Mouse (Mus musculus) cortical plate, adult 2 months (tissue): ENCODE measurements around the gene Tmem230. TPM values are rescaled to one million over a fixed set of nuclear protein-coding genes. Genes with fewer than 3 reads are reported as not detected.
"Not testable (repeated sequence)": the region's sequence is repeated elsewhere in the genome, so short reads cannot be mapped to it uniquely, and the experiment has no call there.

ENCODE experiments used
- H3K27ac ChIP-seq: fragments of 200-500 bp; 2 replicates; pipeline ENCODE4 v1.5.1; 2012; ENCODE audit warnings: low read length, control low read depth, inconsistent platforms; ENCODE audit not compliant: insufficient read depth
- H3K4me1 ChIP-seq: fragments of 200-500 bp; 2 replicates; pipeline ENCODE4 v1.6.1; 2011; ENCODE audit warnings: low read length; ENCODE audit not compliant: control insufficient read depth, insufficient read depth
- H3K4me3 ChIP-seq: fragments of 200-500 bp; 2 replicates; pipeline ENCODE4 v1.5.1; 2011; ENCODE audit warnings: mild to moderate bottlenecking, low read length, control low read depth; ENCODE audit not compliant: insufficient read depth
- CTCF ChIP-seq: fragments of 200-500 bp; IDR thresholded peaks from 2 replicates; pipeline ENCODE4 v1.5.1; 2011; ENCODE audit warnings: mild to moderate bottlenecking, control low read depth, low read length; ENCODE audit not compliant: insufficient read depth; ENCODE audit errors: extremely low read depth
- POLR2A ChIP-seq: fragments of 200-500 bp; IDR thresholded peaks from 2 replicates; pipeline ENCODE4 v1.6.1; 2011; ENCODE audit warnings: mild to moderate bottlenecking, low read length, control low read depth; ENCODE audit not compliant: insufficient read depth; ENCODE audit errors: extremely low read depth
- polyA plus RNA-seq: library from polyadenylated mRNA; depleted of rRNA; stranded (reverse); fragments of >200 nt; gene quantifications from 2 replicates; pipeline ENCODE4 v1.2.3, GENCODE M21; 2012

The Tmem230 gene
- polyA plus RNA-seq, 1 experiment = 58.8 TPM

DNA sequence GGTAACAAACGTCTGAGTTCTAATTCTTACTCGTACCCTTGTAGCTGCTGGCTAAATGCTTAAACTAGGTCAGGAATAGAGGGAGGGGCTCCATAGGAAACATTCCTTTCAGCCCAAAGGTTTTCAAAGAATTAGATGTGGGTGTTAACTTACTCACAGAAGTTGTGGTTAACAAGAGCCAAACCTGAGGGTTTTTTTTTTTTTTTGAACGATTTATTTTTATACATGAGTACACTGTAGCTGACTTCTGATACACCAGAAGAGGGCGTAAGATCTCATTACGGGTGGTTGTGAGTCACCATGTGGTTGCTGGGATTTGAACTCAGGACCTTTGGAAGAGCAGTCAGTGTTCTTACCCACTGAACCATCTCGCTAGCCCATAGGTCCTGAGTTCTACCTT is 14.6 kb upstream of the Tmem230 start:
- TF ChIP-seq POLR2A (no peak), CTCF (no peak)
- peaks cover 4% of the 10 kb centered on the region for H3K4me1 ChIP-seq
- no peak overlapping the region for H3K27ac ChIP-seq
- no peak overlapping the region for H3K4me3 ChIP-seq

DNA sequence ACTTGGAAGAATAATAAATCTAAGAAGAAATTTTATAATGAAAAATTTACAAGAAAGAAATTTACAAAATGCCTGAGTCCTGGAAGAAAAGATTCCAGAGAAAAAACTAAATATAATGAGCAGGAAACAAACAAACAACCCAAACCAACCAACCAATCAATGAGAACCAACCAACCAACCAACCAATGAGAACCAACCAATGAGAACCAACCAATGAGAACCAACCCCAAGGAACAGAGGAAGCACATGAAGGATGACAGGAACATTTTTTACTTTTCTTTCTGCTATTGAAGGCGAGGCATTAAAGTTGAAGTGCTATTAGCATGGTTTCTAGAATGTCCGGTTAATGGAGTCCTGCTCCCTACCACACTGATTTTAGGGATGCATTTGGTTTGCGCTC is 13.0 kb upstream of the Tmem230 start:
- no peak for TF ChIP-seq CTCF
- no peak for TF ChIP-seq POLR2A
- Histone ChIP-seq H3K4me3 (no peak overlapping the region), H3K4me1 (peaks cover 2% of the 10 kb centered on the region; the same call in 1 of the 2 replicates), H3K27ac (no peak overlapping the region)

DNA sequence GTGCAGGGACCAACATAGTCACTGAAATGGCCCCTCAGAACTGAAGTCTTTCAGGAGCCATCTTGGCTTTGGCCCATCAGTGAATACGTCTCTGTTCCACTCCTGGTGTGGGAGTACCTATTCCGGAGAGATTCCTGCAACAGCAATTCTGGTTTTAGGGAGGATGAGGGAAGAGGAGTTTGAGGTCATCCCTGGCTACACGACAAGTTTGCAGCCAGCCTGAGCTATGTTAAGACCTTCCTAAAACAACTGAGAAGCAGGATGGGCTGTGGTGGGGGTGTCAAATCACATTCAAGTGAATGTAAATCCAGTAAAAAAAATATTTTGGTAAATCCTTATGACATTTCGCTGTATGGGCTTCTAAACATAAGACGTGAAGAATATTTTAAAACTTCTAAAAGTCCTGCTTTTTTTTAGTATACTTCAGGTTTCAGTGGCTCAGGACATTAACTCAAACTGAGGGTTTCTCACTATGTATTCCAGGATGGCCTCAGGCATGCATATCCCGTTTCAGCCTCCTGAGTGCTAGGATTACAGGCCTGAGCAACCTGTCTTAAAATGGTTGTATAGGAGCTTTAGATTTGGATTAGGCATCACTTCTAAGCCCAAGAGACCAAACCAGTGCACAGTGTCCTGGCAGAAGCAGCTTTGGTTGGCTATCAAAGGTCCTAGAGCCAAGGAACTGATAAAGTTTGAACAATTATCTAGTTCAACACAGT is 9.9 kb upstream of the Tmem230 start:
- TF ChIP-seq CTCF = no peak
- TF ChIP-seq POLR2A = no peak
- Histone ChIP-seq H3K27ac (no peak overlapping the region), H3K4me1 (no peaks in the 10 kb centered on the region), H3K4me3 (no peak overlapping the region)

DNA sequence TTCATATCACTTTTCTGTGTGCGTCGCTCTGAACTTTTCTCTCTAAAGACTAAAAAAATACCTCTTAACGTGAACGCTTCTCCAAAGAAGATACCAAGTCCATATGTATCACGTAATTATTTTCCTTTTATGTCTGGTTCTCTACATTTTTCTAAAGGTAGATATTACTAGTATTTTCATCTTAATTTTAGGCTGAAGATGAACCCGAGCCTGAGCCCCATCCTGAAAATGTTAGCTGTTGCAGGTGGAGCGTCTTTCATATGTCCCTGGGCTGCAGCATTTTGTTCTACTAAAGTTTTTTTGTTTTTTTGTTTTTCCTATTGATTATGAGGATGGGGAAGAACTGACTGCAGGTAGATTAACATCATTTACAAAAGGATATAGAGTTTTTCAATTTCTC is 6.0 kb upstream of the Tmem230 start:
- no peak for TF ChIP-seq POLR2A
- no peak for TF ChIP-seq CTCF
- Histone ChIP-seq H3K4me3 (peak overlapping the region; percentile 66), H3K27ac (no peak overlapping the region), H3K4me1 (no peaks in the 10 kb centered on the region; the same call in 1 of the 2 replicates)

DNA sequence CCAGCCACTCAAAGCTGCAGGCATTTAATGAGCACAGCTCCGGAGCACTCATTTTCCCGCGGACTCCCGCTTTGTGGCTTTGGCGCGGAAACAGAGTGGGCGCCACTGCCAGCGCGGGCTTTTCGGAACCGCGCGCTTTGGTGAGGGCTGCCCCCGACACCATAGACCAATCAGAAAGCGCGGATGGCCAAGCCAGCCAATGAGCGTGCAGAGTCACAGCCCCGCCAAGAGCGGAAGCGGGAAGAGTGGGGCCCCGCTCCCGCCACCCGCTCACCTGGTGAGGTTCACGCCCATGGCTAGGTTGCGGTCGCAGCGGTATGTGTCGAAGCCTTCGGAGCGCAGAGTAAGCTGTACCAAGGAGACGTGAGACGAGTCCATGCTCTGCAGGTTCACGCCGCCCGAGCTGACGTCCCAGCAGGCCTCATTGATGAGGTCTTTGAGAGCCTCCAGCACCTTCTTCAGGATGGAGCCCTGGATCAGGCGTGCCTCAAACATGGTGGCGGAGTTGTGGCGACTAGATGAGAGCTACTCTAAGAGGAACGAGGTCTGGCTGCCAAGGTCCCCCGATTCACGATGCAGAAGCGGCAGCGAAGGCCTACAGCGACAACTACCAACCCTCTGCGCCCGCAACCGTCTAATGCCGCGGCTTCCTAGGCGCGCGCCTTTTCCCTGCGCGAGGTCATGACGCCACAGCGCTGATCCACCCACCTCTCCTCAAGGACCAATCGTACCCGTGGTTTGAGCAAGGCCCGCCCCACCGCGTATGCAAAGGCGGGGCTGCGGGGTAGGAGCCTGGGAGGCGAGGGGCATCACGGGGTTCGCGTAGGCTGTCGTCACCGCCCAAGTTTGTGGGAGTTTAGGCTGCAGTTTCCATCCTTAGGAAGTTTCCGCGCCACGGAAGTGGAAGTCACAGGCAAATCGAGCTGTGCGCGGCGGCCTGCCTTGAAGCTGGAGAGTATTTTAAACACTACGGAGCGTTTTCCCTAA is 5.2 kb upstream of the Tmem230 start, which contains the start of gene Pcna:
Gene Pcna (minus strand): TSS at position 773 of the 987 bp plus-strand sequence.
- H3K4me1 ChIP-seq = no peaks in the 10 kb centered on the region; the same call in 1 of the 2 replicates
- H3K27ac ChIP-seq = no peak within 1 kb of the TSS
- peak within 1 kb of the TSS; percentile 66 for H3K4me3 ChIP-seq
- TF ChIP-seq POLR2A (peak; percentile 89), CTCF (no peak)

DNA sequence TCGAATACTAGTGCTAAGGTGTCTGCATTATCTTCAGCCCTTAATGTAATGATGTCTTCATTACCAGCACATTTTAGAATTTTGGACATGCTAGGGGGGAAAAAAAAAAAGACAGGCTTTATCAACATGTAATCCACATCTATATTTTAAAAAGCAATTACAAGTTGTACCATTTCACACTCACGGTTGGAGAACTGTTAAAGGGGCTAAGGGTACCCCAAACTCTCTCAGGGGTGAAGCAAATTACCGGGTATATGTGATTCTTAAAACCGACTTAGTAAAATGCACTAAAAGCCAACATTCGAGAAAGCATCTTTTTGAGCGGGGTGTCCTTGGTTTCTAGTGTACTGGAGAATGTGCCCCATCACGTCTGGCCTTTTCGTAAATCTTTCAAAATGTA is 4.3 kb upstream of the Tmem230 start:
- peak overlapping the region; percentile 66; the same call in 1 of the 2 replicates for H3K4me3 ChIP-seq
- no peak for TF ChIP-seq CTCF
- TF ChIP-seq POLR2A = no peak
- H3K4me1 ChIP-seq = no peaks in the 10 kb centered on the region; the same call in 1 of the 2 replicates
- no peak overlapping the region for H3K27ac ChIP-seq

DNA sequence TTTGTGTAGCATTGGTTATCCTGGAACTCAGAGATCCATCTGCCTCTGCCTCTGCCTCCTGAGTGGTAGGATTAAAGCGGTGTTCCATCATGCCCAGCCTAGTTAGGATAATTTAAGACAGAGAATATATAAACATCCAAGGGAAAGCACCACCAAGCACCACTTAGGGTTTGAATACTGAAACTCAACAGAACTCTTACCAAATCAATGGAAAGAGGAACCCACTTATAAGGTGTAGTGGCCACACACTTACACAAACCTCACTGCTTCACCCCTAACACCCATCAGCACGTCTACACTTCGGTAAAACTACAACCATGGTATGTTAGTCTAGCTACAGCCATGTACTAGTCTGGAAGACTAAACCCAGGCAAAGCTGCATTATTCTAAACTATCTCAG is 4.2 kb downstream of the Tmem230 start:
- H3K27ac ChIP-seq = no peak overlapping the region
- H3K4me1 ChIP-seq = no peaks in the 10 kb centered on the region
- TF ChIP-seq POLR2A (no peak), CTCF (no peak)
- no peak overlapping the region for H3K4me3 ChIP-seq

DNA sequence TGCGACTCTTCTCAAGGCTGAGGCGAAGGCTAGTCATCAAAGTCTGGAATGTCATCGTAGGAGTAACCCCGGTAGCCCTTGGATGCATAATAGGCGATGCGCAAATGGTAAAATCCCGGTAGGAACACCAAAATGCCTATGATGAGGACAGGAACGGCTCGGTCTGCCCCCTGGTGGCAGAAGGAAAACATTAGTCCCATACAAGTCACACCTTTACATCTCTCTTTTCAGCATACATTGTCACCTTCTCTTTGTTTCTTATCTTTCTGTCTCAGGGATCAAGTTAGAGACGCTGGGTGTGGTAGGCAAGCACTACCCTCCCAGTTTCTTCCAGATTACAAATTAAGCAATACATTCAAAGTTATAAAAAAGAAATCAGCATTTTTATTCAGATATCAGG is 7.2 kb downstream of the Tmem230 start:
- H3K4me1 ChIP-seq, H3K4me3 ChIP-seq, H3K27ac ChIP-seq: not testable (repeated sequence)
- peak; percentile 46 for TF ChIP-seq CTCF

DNA sequence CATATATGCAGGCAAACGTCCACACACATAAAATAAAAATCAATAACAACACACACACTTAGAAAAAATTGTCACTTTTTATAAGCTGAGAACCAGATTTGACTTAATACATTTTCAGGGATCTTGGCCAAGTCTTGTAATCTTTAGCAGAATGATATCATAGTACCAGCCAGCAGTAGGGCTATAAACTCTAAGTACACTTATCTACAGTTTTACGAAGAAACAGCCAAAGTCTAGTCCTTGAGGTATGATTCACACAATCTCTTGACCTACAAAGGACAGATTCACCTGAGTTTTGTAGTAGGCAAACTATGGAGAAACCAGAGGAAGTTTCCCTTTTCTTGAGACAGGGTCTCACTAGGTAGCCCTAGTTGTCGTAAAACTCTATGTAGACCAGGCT is 8.2 kb downstream of the Tmem230 start:
- H3K27ac ChIP-seq, H3K4me3 ChIP-seq, H3K4me1 ChIP-seq: not testable (repeated sequence)

DNA sequence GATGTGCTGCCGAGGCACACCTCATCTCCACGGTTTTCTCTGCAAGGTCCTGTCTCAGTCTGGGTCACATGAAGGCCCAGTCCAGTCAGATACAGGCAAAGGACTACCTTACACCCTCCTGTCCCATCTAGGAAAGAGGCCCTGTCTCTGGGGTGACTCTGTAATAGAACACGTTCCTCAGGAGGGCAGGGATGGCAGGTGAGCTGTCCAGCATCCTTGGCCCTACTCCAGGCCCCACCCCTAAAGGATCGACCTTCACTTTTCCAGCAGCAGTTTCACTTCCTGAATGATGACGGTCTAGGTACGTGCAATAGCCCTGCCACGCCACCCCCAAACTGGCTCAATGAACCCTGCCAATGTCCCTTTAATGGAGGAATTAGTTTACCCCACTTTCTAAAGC is 11.6 kb downstream of the Tmem230 start:
- Histone ChIP-seq H3K27ac (no peak overlapping the region), H3K4me1 (no peaks in the 10 kb centered on the region), H3K4me3 (no peak overlapping the region)
- TF ChIP-seq CTCF (no peak), POLR2A (no peak)
